Mouse (Mus musculus): ENCODE results near the gene Cysrt1. TPM values are rescaled to one million over a fixed set of nuclear protein-coding genes. Genes with fewer than 3 reads are reported as not detected.

The Cysrt1 gene
- total RNA-seq (2021), result not detected
- long read RNA-seq, result 0 reads

- peak; percentile 35 to 60 for DNase-seq (ENCODE audit: low spot score in 2 of 2)
Measured at GRCm38 (mm10) chr2:25242101-25242506, at the start of gene Cysrt1, which contains the start of gene Rnf208. TSS of gene Cysrt1 (minus strand) at chr2:25242452. TSS of gene Rnf208 (plus strand) at chr2:25242255.

DNA sequence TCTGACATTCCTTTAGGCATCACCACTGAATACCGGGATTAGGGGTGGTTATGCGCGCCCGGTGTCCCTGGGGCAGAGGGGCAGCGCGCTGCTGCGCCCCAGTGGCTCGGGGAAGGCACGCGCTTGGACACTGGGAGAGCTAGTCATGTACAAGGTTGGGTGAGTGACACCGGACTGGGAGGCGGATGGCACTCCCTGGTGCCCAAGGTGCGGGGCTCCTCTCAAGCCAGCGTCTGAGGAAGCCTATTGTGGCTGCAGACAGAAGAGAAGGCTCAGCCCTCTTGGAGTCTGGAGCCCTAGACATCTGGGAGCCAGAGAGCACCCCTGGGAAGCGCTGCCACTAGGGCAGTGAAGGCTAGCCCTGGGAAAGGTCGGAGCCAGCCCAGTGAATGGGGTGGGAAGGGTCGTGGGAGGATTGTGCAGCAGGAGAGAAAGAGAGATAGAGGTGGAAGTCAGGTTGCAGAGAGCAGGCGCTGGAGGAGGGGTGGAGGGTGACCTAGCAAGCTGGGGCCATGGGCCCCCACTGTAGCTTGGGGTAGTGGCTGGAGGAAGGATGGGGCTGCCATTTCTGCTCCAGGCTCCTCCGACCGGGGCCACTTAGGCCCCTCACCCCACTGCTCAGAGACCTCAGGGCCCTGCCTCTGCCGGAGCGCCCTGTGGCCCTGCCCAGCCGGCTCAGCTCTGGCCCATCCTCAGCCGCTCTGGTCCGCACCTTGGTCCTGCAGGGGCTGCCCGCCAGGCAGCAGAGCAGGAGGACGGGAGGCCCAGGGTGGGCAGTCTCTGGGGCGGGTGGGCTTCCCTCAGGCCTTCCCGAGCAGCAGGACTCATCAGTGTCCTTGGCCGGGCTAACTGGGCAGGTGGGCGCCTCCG is 49.2 kb upstream of the Cysrt1 start:
- peak in 1 of 2 experiments; percentile 19 for DNase-seq (ENCODE audit: low spot score in 2 of 2)

- DNase-seq (ENCODE audit: low spot score in 2 of 2), result peak; percentile 59 to 68
Measured at GRCm38 (mm10) chr2:25290816-25291130, 48.5 kb upstream of the Cysrt1 start.

- peak; percentile 68 to 74 for DNase-seq (ENCODE audit: low spot score in 2 of 2)
Measured at GRCm38 (mm10) chr2:25290101-25290815, 48.0 kb upstream of the Cysrt1 start.

DNA sequence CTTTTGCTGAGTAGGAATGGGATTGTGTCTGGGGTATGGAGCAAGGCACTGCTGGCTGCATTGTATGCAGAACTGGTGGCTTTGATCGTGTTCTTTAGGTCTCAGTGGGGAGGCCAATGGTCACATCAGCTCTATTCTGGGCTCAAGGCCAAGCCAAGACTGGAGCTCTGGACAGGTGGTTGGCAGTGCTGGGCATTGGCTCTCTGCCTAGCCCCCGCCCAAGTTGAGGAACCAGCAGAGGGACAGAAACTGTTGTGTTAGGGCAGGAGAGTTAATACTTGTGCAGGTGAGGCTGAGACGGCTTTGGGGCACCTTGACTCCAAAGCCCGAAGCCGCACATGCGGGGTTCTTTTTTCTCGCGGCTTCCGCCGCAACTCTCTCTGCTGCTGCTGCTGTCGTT is 47.4 kb upstream of the Cysrt1 start, which contains the start of gene Lrrc26:
TSS of gene Lrrc26 (plus strand) at position 265 of the 400 bp plus-strand sequence.
- peak; percentile 24 to 47 for DNase-seq (ENCODE audit: low spot score in 2 of 2)

DNA sequence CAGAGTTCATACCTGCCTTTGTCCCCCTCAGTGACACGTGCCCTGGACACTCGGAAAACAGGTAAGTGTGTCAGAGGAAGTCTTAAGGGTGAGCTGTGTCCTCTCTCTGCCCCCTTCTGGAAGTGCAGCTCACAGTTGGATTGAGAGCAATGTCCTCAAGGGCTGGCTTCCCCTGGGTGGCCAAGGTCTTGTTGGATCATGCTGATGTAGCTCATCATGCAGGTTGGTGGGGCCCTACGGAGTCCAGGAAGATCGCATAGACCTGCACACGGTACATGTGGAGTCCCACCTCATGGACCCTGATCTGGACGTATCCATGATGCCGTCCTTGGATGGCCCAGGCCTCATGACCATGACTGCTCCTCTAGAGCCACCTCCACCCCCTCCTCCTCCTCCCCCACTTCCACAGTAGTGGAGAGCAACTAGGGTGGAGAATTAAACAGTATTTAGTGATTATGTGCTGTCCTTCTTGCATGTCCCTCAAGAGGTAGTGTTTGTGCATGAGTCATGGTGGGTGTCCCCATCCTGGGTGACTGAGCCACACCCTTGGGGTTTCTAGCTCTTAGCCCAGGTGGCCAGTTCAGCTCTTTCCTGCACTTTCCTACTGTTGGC is 46.6 kb upstream of the Cysrt1 start:
- DNase-seq (ENCODE audit: low spot score in 2 of 2), result no peak

DNA sequence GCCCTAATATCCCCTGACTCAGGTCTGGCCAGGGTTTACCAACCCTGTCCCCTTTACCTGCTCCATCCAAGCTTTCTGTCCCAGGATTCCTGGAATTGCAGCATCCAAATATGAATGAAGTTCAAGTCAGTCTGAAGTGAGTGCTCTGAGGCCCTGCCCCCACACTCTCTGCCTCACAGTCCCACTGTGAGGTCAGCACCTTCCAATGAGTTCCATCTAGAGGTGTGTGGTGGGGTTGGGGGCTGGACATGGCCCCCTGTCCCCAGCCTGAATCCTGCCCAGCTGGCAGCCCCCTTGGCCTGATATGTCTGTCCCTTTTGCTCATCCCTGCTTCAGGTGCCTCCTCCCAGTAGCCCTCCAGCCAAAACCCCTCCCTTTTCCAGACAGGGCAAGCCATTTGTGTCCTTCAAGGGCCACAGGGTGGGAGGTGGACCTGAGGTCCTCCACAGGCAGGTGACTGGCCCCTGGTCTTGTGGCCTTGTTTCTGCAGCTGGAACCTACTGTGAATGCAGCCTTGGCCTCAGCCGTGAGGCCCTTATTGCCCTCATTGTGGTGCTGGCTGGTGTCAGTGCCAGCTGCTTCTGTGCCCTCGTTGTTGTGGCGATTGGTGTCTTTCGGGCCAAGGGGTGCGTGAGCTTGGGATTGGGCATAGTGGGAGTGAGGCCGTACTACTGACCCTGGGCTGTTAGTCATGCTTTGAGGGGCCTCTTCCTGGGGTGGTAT is 45.8 kb upstream of the Cysrt1 start, which contains the start of gene Tmem210:
TSS of gene Tmem210 (plus strand) at position 219 of the 723 bp plus-strand sequence.
- peak in 1 of 2 experiments; percentile 25 for DNase-seq (ENCODE audit: low spot score in 2 of 2)

DNA sequence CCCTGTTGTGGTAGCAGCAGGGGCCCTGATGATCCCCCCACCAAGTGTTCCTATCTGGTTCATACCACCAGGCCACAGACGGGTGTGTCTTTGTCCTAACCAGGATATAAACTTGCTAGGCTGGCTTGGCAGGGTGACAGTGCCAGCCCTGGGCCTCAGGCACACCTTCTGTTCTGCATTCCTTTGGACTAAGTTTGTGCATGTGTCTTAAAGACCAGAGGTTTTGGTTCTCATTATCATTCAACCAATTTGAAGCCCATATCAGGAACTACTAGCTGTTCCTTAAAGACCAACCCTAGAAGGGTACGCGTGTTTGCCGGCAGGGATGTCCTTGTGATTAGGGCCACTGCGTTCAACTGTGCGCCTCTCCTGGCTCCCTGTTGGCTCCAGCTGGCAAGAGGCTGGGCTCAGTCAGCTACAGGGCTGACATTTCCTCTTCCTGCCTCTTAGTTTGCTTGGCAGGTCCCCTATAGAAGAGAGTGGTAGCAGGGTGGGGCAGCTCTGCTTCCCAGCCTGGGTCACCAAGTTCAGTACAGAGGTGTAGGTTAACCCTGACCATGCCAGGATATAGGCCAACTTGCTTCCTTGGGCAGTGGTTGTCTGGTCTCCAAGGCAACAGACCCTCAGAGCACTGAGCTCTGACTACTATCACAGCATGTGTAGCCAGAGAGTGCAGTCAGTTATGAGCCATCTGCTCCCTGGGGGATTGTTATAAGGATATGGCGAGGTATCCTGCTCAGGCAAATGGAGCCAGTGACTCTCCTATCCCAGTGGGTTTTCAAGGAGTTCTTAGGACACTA is 44.8 kb upstream of the Cysrt1 start:
- peak; percentile 43 to 53 for DNase-seq (ENCODE audit: low spot score in 2 of 2)

GRCm38 (mm10) chr2:25286314-25286713 is 44.1 kb upstream of the Cysrt1 start:
- no peak for DNase-seq (ENCODE audit: low spot score in 2 of 2)

DNA sequence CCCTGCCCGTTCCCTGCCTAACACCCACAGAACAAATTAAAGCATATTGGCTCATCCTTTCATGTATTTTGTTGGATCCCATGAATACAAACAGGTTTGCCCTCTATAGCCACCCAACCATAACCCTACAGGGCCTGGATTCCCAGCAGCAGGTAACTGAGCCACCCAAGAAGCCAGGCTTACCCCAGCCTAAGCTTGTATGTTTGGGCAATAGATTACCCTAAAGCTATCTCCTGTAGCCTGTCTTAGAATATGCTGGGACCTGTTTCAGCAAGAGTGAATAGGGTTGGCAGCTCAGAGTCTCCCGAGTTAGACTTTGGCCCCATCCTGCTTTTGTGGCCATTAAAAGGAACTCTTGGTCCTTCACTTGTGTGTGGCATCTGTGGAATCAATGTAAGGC is 43.3 kb upstream of the Cysrt1 start:
- no peak for DNase-seq (ENCODE audit: low spot score in 2 of 2)

DNA sequence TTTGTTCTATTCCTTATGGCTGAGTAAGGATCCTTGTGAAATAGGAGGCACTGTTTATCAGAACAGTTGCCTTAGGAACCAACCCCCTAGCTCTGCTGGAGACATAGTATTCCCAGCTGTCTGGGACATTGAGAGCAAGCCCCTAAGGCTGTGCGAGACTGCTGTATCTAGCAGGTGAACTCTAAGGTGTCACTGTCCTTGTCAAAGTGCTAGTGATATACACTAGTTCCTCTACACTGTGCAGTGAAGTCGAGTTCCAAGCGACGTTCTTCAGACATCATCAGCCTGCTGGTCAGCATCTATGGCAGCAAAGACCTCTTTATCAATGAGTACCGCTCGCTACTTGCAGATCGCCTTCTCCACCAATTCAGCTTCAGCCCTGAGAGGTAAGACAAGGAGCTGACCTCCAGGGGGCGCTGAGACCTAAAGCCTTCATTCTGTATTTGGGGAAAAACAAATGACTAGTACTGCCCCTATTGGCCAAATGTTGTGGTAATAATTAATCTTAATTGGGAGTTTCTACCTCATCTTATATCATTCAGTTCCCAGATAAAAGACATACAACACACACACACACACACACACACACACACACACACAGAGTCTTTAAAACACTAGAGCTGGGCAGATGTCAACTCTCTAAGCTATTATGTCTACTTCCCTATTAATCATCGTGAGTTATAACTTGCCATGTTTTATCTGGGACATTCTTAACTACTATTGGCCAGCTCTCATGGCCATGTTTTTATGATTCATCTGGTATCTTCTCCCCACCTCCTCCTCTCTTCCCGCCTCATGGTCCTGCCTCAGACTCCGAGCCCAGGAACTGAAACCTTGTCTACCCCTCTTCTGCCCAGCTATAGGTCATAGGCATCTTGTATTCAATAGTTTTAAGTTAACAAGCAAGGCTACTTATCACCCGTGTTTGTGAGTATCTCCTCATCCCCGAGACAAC is 37.0 kb upstream of the Cysrt1 start:
- peak; percentile 88 to 89 for DNase-seq (ENCODE audit: low spot score in 2 of 2)

GRCm38 (mm10) chr2:25273010-25273409 is 30.8 kb upstream of the Cysrt1 start:
- no peak for DNase-seq (ENCODE audit: low spot score in 2 of 2)

GRCm38 (mm10) chr2:25272515-25272914 is 30.3 kb upstream of the Cysrt1 start:
- DNase-seq (ENCODE audit: low spot score in 2 of 2), result no peak

GRCm38 (mm10) chr2:25271827-25272511 is 29.7 kb upstream of the Cysrt1 start, which contains the start of the genes Ssna1 and Anapc2:
TSS of gene Ssna1 (minus strand) at chr2:25272438.
TSS of gene Anapc2 (plus strand) at chr2:25272478.
- peak; percentile 98 to 99 for DNase-seq (ENCODE audit: low spot score in 2 of 2)

GRCm38 (mm10) chr2:25267746-25268309 is 25.6 kb upstream of the Cysrt1 start:
- no peak for DNase-seq (ENCODE audit: low spot score in 2 of 2)

GRCm38 (mm10) chr2:25267241-25267640 is 25.0 kb upstream of the Cysrt1 start:
- no peak for DNase-seq (ENCODE audit: low spot score in 2 of 2)

GRCm38 (mm10) chr2:25266720-25267119 is 24.5 kb upstream of the Cysrt1 start:
- DNase-seq (ENCODE audit: low spot score in 2 of 2), result no peak

Data from layer of hippocampus, postnatal 10 days (tissue).